Mouse (Mus musculus) testis, postnatal 14 days (tissue): ENCODE data around the gene Hoxb6.
A peak's percentile ranks its signal among the peaks of the same experiment; 100 is the strongest.

ENCODE experiments used
- DNase-seq: peaks from one replicate; pipeline ENCODE4 v3.0.0; 2021; ENCODE audit warnings: low spot score

Gene Hoxb6

GRCm38 (mm10) chr11:96269869-96270268 is 22.4 kb upstream of the Hoxb6 start:
- DNase-seq = peak; percentile 86

DNA sequence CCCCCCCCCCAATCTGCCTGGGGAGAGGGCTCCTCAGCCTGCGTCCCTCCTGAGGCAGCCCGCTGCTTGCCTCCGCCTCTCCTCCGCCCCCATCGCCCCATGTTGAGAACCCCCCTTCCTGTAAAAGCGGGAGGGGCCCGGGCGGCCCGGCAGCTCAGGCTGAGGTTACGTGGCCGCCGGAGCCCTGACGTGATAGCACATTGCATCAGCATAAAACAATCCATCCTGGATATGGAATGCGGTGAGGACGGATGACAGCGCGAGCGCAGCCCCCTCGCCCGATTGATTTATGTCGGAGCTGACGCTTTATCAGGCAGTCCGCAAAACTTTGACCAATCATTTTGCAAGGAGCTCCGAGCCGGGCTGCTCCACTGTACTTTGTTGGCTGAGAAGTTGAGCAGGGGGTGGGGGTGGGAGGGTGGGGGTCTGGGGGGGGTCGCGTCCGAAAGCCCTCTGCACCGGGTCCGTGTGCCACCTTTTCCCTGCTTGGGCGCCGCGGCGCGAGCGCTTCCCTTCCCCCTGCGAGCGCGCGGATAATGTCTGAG is 21.2 kb upstream of the Hoxb6 start, which contains the start of gene Hoxb9:
Gene Hoxb9 (plus strand): TSS at position 462 of the 545 bp plus-strand sequence.
- DNase-seq = peak; percentile 45

DNA sequence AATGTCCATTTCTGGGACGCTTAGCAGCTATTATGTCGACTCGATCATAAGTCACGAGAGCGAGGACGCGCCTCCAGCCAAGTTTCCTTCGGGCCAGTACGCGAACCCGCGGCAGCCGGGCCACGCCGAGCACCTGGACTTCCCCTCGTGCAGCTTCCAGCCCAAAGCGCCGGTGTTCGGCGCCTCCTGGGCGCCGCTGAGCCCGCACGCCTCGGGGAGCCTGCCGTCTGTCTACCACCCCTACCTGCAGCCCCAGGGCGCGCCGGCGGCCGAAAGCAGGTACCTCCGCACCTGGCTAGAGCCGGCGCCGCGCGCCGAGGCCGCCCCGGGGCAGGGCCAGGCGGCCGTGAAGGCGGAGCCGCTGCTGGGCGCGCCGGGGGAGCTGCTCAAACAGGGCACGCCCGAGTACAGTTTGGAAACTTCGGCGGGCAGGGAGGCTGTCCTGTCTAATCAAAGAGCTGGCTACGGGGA is 20.7 kb upstream of the Hoxb6 start:
- DNase-seq = no peak

GRCm38 (mm10) chr11:96272024-96272921 is 20.0 kb upstream of the Hoxb6 start:
- DNase-seq = no peak

- DNase-seq = no peak
These were observed 17.8 kb upstream of the Hoxb6 start for GRCm38 (mm10) chr11:96274428-96274827.

GRCm38 (mm10) chr11:96275896-96276295 is 16.4 kb upstream of the Hoxb6 start:
- no peak for DNase-seq

- DNase-seq = no peak
These were observed 14.9 kb upstream of the Hoxb6 start for GRCm38 (mm10) chr11:96277151-96278044.

GRCm38 (mm10) chr11:96278324-96278723 is 14.0 kb upstream of the Hoxb6 start:
- DNase-seq = no peak

- peak; percentile 75 for DNase-seq
These were observed 13.5 kb upstream of the Hoxb6 start for GRCm38 (mm10) chr11:96278773-96279172.

GRCm38 (mm10) chr11:96279421-96280233 is 12.6 kb upstream of the Hoxb6 start:
- DNase-seq = no peak

GRCm38 (mm10) chr11:96280399-96281378 is 11.6 kb upstream of the Hoxb6 start:
- no peak for DNase-seq

GRCm38 (mm10) chr11:96281396-96281795 is 10.9 kb upstream of the Hoxb6 start:
- DNase-seq = no peak

- no peak for DNase-seq
These were observed 10.3 kb upstream of the Hoxb6 start, which contains the start of gene Hoxb8 for GRCm38 (mm10) chr11:96281855-96282570. Gene Hoxb8 (plus strand): TSS chr11:96281905.

GRCm38 (mm10) chr11:96282795-96283430 is 9.4 kb upstream of the Hoxb6 start:
- DNase-seq = no peak

DNA sequence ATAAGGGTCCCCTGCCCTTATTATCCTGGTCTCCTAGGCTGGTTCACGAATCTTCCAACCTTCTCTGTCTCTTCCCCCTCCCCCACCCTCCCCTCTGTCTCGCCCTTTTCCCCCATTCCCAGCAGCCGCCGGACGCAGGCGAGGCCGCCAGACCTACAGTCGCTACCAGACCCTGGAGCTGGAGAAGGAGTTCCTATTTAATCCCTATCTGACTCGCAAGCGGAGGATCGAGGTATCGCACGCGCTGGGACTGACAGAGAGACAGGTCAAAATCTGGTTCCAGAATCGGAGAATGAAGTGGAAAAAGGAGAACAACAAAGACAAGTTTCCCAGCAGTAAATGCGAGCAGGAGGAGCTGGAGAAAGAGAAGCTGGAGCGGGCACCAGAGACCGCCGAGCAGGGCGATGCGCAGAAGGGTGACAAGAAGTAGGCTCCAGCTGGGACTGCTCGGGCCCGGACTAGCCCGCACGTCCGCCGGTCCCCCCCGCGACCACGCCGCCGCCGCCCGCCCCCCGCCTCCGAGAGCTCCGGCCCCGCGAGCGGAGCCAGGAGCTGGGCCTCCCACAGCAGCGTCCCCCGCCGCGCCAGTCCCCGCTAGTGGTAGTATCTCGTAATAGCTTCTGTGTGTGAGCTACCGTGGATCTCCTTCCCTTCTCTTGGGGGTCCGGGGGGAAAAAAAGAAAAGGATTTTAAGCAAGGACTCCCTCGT is 8.1 kb upstream of the Hoxb6 start:
- DNase-seq = no peak

DNA sequence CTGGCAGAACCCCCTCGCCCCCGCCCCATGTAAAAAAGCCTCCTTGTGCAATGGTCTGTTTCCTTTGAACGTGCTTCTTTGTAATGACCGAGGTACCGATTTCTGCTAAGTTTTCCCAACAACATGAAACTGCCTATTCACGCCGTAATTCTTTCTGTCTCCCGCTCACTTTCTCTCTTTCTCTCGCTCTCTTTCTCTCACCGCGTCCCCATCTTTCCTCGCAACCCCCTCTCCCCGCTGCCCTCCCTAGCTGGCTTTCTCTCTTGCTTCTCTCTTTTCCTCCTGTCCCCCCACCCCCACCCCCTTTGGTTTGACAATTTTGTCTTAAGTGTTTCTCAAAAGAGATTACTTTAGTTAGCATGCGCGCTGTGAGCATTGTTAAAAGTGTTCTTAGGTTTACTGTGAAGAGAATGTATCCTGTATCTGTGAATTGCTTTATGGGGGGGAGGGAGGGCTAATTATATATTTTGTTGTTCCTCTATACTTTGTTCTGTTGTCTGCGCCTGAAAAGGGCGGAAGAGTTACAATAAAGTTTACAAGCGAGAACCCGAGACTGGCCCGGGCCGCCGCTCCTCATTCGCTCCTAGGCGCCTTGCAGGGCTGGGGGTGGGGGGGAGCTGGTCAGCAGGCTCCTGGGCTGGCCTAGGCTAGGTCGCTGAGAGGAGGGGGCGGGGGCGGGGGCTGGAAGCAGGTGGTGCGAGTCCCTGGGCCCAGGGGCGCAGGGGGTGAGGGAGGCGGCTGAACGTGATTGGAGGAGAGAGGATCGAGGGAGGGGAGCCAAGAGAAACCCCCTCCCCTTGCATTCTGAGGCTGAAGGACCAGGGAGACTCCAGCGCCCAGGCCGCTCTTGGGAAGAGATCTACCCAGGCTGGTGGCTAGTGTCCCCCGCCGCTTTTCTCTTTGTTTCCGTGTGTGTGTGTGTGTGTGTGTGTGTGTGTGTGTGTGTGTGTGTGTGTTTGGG is 7.2 kb upstream of the Hoxb6 start:
- DNase-seq = peak; percentile 50
